Mouse (Mus musculus): Measurements from ENCODE around the gene Hist1h2bf.

DNA sequence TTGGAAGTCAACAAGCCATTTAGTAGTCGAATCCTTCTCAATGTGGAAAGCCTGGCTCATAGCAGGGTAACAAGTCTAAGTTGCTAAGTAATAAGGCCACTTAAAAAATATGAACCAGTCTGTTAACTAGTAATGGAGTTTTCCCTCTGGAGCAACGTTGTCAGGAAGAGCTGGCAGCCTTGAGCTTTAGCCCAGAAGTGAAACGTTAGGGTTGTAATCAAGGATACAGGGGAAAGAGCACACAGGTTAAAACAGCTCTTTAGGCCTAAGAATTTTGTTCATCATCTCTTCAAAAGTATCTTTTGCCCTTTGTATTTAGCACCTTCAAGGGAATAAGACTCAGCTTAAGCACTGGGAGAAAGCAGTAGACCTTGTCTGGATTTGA is 23.2 kb downstream of the Hist1h2bf start:
- TF ChIP-seq CTCF (IDR thresholded peaks at IDR 0.05; ENCODE audit: control insufficient read depth, insufficient read depth, insufficient read length) (no peak), MYOD1 (IDR thresholded peaks at IDR 0.05; ENCODE audit: control insufficient read depth, insufficient read length, low read depth) (no peak), MAX (IDR thresholded peaks at IDR 0.05) (no peak), CEBPB (IDR thresholded peaks at IDR 0.05; ENCODE audit: low read depth) (no peak)
